Mouse (Mus musculus): ENCODE measurements around the gene Glyr1. TPM values are rescaled to one million over a fixed set of nuclear protein-coding genes. Genes with fewer than 3 reads are reported as not detected.
A peak's percentile ranks its signal among the peaks of the same experiment; 100 is the strongest.

Gene Glyr1
- total RNA-seq (2021) = 86.6 and 89.9 TPM in 2 replicates
- long read RNA-seq, experiment 1, transcript Glyr1-201 (16 exons, 3,280 nt) = major isoform, 45 of 119 reads
- long read RNA-seq, experiment 1, transcript Glyr1-202 (16 exons, 3,292 nt) = minor isoform, 39 of 119 reads
- long read RNA-seq, experiment 1, partial matches to known transcripts = 7 of 119 reads
- long read RNA-seq, experiment 1, other reads (novel, unspliced or antisense) = 28 of 119 reads
- long read RNA-seq, experiment 2, transcript Glyr1-201 (16 exons, 3,280 nt) = minor isoform, 16 of 92 reads
- long read RNA-seq, experiment 2, transcript Glyr1-202 (16 exons, 3,292 nt) = major isoform, 46 of 92 reads
- long read RNA-seq, experiment 2, partial matches to known transcripts = 14 of 92 reads
- long read RNA-seq, experiment 2, other reads (novel, unspliced or antisense) = 15 of 92 reads

- peak; percentile 99 for DNase-seq
Observed at GRCm38 (mm10) chr16:5049774-5050234, at the start of gene Glyr1, which contains the start of gene Ubn1. Gene Glyr1 (minus strand): TSS chr16:5049863. Gene Ubn1 (plus strand): TSS chr16:5050057.

GRCm38 (mm10) chr16:5096504-5096903 is 46.8 kb upstream of the Glyr1 start:
- DNase-seq = no peak

GRCm38 (mm10) chr16:5093285-5093684 is 43.6 kb upstream of the Glyr1 start:
- no peak for DNase-seq

GRCm38 (mm10) chr16:5089021-5089420 is 39.4 kb upstream of the Glyr1 start:
- DNase-seq = no peak

GRCm38 (mm10) chr16:5086179-5086578 is 36.5 kb upstream of the Glyr1 start:
- DNase-seq = no peak

GRCm38 (mm10) chr16:5085196-5085595 is 35.5 kb upstream of the Glyr1 start:
- no peak for DNase-seq

- peak; percentile 46 for DNase-seq
Observed at GRCm38 (mm10) chr16:5074341-5074740, 24.7 kb upstream of the Glyr1 start.

GRCm38 (mm10) chr16:5071974-5072373 is 22.3 kb upstream of the Glyr1 start:
- DNase-seq = no peak

- peak; percentile 40 for DNase-seq
Observed at GRCm38 (mm10) chr16:5070321-5070720, 20.7 kb upstream of the Glyr1 start.

- no peak for DNase-seq
Observed at GRCm38 (mm10) chr16:5063472-5063871, 13.8 kb upstream of the Glyr1 start.

- peak; percentile 24 for DNase-seq
Observed at GRCm38 (mm10) chr16:5058114-5058513, 8.5 kb upstream of the Glyr1 start.

- peak; percentile 90 for DNase-seq
Observed at GRCm38 (mm10) chr16:5050251-5051110, 818 bp upstream of the Glyr1 start.

- DNase-seq = no peak
Observed at GRCm38 (mm10) chr16:5049182-5049773, 385 bp downstream of the Glyr1 start.

GRCm38 (mm10) chr16:5045322-5045721 is 4.3 kb downstream of the Glyr1 start:
- no peak for DNase-seq

- DNase-seq = no peak
Observed at GRCm38 (mm10) chr16:5036649-5037234, 12.9 kb downstream of the Glyr1 start.

GRCm38 (mm10) chr16:5035591-5035990 is 14.1 kb downstream of the Glyr1 start:
- peak; percentile 59 for DNase-seq

- no peak for DNase-seq
Observed at GRCm38 (mm10) chr16:5029847-5030246, 19.8 kb downstream of the Glyr1 start.

- DNase-seq = no peak
Observed at GRCm38 (mm10) chr16:5024021-5024420, 25.6 kb downstream of the Glyr1 start.

- no peak for DNase-seq
Observed at GRCm38 (mm10) chr16:5014578-5014977, 35.1 kb downstream of the Glyr1 start.

- peak; percentile 98 for DNase-seq
Observed at GRCm38 (mm10) chr16:5013054-5013838, 36.4 kb downstream of the Glyr1 start, which contains the start of gene Rogdi. Gene Rogdi (minus strand): TSS chr16:5013553.
